Mouse (Mus musculus) embryo, embryonic 11 days (tissue): ENCODE results near the gene Krt2.
A peak's percentile ranks its signal among the peaks of the same experiment; 100 is the strongest.

Experiments
- DNase-seq: peaks from one replicate; pipeline ENCODE4 v3.0.0-alpha.2; 2015

The Krt2 gene

DNA sequence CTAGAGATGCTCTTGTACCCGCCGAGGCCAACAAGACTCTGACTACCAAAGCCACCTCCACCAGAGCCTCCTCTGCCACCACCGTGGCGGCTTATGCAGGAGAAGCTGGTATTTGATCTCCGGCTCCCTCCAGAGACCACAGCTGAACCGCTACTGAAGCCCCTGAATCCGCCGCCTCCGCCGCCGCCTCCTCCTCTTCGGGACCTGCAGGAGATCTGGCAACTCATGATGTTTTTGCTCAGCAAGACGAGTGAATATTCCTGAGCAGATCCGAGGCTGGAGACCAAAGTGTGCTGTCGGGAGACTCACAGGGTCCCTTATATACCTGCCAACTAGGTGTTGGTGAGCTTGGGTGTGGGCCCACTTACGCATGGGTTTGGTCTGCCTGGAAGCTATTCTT, at the start of gene Krt2:
Gene Krt2 (minus strand): TSS at position 295 of the 400 bp plus-strand sequence.
- DNase-seq = no peak

DNA sequence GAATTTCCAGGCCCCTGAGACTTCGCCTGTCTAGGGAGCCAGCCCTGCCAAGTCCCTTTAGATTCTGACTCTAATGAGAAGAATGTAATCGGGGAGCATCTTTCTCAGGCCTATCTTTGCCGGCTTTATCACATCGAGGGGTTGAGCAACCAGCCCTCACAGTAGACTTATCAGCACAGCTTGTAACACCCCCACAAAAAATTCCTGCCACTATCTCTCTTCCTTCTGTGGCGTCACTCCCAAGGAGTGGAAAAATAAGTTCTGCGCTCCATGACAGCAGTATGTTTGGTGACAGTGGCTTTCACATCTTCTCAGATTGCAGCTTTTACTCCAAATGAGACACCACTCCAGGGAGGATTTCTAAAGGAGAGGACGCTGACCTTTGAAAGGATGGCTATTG, 48.8 kb upstream of the Krt2 start:
- DNase-seq = no peak

DNA sequence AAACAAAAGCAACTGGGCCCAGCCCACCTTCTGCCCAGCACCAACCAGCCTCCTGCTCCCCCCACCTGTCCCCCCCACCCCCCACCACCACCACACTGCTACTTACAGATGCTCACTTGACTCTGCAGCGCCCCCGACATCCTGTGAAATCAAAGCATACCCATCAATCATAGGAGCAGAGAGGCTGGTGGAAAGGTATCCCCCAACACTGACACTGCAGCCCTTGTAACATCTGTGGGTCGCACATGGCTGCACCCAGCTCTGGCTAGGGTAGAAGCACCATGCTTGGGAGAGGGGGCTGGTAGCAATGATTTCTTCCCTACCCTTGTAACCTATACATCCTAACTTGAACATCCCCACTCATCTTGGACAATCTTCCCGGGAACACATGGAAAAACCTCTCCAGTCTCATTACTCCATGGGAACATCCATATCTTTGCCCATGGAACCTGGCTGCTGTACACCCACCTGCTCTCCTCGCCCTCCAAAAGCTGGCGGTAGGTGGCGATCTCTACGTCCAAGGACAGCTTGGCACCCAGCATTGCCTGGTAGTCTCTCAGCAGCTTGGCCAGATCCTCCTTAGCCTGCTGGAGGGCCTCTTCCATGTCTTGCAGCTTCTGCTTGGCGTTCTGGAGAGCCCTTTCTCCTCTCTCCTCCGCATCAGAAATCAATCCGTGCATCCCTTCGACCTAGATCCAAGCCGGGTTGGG, 42.6 kb upstream of the Krt2 start:
- DNase-seq = peak; percentile 18

DNA sequence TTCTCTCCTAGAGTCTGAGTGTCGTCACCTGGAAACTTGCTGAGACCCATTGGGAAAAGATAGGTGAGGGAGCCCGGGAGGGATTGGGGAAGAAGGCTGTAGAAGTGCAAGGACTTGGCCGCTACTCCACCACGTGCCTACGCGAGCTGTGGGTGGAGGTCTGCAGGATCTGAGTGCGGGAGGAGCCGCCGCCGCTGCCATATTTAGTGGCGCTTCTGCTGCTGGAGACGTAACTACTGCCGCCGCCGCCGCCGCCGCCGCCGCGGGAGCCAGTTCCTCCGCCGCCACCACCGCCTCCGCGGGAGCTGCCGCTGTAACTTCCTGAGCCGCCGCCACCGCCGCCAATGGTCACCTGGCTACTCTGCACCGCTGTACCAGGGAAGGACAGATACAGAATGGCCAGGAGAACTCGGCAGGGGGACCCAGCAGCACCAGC, 41.8 kb upstream of the Krt2 start:
- peak; percentile 71 for DNase-seq

DNA sequence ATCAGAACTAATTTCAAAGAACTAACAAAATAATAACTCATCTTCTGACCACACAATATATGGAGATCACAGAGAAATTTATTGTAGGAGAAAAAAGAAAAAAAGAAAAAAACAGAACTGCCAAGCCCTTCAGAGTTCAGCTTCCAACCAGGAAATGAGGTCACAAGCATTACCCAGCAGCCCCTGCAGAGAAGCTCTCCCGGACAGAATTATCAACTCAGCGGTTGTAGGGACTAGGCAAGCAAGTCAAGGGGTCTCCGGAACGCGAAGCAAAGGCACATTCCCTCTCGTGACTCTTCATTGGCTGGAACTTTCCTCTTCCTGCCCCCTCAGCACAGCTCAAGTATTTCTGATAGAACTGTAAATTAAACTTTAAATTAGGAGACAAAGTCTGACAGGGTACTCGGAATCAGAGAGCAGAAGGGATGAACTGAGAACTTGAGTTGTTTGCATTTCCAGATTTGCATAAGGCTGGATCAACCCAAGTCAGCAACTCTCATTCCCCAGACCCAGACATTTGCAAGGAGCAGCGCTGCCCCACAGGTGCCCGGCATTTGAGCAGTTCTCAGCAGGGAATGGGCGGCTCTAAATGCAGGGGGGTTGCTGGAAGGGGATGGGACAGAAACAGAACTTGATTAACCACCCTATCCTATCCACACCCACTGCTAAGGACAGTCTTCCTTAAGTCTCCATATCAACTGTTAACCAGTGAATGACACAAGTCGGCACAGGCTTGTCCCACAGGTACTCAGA, 40.9 kb upstream of the Krt2 start:
- peak; percentile 29 for DNase-seq

DNA sequence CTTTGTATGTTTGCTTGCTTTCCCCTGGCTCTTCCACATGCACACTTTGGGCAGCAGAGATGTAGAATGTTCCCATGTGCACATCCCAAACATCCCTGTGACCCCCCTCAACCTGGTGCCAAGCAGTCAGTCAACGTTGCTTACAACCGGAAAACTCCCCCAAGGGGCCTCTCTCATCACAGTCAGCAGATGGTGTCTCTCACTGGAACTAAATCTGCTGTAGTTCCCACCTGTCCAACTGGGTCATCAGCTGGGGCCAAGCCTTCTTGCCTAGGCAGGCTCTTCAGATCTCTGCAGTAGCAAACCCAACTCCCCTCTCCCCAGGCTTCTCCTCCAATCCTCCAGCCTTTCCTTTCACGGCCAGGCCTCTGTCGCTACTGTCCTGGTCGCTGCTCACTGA, 38.7 kb upstream of the Krt2 start:
- DNase-seq = no peak

DNA sequence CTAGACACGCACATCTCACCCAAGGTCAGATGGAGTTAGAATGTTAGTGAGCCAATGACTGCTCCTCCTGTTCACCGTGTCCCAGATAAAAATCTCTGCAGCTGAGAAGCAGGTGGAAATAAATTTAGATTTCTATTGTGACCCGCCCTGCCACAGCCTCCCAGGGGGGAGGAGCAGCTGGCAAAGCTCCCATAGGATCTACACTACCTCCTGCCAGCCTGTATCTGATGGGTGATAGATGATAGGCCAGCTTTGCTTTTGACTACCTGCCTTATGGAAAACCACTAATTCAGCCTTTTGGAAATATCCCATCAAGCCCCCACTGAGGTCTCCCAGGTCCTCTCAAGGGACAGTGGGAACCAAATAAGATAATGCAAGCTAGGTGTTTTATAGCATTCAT, 37.8 kb upstream of the Krt2 start:
- DNase-seq = no peak

DNA sequence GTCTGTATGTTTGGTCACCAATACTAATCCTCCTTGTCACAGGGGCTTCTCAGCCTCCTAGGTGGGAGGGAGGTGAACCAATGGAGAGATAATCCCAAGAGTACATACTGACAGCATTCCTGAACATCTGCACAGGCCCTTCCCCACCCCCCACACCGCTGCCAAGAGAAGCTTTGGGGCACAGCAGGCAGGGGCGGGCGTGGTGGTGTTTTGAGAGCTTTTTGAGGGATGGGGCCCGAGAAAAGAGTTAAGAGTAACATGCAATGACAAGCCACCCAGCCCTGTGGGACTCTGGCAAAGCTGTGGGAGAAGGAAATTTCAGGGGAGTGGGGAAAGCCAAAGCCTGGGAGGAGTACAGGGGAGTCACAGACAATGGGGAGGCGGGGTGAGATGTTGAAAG, 36.3 kb upstream of the Krt2 start:
- no peak for DNase-seq

DNA sequence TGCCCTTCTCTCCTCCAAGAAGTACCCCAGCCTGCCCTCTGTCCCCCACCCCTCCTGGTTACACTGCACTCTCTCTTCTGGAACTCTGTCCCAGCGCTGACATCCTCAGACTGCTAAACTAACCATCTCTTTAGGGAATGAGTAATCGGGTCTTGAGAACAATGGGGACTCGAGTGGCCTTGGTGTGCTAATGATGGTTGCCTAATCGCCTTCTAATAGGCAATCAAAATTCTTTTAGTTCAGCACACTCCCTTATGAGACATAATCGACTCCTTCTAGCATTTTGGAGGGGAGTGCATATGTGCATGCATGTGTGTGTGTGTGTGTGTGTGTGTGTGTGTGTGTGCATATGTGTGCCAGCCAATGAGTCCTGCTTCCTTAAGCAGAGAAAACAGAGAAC, 34.6 kb upstream of the Krt2 start:
- DNase-seq = no peak

DNA sequence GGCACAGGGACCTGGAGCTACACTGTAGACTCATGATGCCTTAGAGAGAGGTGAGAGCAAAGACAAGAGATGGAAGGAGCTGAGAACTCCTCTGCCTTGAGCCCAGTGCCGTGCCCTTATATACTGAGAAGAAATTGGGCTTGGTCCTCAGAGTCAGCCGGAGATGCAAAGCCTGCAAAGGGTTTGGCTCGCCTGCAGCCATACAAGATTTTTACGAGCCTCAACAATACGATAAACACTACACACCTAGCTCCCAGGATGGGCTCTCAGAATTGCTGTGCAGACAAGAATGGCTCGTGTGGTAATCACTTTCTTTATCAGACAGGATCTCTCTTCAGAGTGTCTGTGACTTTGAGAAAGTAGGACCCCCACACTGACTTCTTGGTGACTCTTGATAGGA, 32.7 kb upstream of the Krt2 start, which contains the start of gene Krt1:
Gene Krt1 (minus strand): TSS at position 101 of the 400 bp plus-strand sequence.
- no peak for DNase-seq

DNA sequence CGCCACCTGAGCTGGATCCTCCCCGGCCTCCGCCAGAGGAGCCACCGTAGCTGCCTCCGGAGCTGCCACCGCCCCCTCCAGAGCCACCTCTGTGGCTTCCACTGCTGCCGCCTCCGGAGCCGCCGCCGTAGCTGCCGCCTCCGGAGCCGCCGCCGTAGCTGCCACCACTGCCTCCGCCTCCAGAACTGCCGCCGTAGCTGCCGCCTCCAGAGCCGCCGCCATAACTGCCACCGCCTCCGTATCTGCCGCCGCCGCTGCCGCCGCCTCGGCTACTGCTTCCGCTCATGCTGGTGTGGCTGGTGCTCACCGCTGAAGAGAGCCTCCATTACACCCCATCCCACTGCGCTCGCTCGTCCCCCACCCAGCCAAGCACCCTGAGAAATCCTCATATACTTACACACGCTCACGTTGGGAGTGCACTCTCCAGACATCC, 28.0 kb upstream of the Krt2 start:
- peak; percentile 70 for DNase-seq

DNA sequence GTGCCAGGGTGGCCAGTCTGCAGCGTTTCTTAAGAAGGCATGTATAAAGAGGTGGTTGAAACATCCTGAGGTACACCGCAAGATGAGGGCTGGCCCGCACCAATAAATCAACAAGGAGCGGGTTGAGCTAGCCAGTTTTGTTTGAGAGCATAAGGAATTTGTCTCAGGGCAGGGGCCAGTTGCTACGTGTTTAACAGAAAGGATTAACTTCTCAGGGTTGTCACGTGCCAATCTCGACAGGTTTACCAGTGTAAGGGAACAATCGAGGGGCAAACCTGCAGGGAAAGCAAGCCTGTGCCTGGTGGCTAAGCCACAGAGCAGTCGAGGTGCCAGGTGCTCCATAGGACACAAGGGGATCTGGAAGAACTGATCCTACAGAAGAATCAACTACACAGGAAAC, 25.2 kb upstream of the Krt2 start:
- no peak for DNase-seq

DNA sequence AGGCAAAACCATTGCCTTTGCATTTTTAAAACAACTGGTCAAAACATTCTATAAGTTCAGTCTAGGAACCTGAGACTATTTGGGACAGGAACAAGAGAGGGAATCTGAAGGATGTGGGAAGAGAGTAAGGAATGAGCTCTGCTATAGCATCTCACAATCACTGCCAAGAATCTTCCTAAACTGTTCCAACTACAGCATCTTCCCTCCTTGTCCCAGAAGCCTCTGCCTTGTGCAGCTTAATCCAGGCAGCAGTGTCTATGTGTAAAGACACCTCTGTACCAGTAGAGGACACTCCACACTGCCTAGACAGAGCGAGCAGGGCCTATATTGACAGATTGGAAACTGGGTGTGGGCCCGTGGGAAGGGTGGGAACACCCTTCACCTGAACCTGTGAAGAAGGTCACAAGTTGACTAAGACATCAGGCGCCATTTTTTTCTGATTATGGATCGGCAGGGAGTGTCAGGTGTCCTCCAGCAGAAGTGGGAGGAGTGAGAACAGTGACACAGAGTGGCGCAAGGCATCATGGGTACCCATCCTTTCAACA, 16.9 kb upstream of the Krt2 start:
- DNase-seq = no peak

DNA sequence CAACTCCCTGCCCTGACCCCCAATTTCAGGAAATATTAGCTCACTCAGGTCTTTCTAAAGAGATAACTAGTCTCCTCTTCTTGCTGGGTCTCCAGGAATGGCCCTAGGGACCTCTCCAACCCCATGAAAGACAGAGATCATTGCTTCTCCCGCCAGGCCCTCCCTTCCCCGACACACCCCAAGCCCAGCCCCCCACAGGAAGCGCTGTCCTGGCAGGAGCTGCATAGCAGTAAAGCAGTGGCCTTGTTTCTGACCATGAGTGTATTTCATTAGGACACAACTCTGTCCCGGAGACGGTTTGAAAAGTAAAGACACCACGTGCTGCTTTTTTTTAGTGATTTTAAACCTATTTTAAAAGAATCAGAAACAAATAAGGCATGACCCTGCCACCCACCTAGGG, 15.2 kb upstream of the Krt2 start:
- no peak for DNase-seq

DNA sequence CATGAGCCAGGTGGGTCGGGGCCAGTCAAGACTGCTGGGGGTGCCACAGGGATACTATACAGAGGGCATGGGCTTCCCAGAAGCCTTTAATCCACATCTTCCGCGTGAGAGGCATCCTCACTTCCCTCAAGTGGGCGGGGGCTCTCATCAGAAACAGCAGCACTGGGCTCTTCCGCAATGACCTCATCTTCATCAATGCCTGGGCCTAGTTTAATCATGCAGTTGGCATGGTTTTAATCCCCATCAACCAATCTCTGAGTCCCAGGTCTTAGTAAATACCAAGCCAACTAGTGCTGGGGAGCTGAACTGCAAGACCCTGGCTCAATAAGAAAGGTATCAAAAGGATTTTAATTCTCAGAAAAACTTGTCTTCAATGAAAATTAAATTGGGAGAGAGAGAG, 11.5 kb upstream of the Krt2 start:
- no peak for DNase-seq

DNA sequence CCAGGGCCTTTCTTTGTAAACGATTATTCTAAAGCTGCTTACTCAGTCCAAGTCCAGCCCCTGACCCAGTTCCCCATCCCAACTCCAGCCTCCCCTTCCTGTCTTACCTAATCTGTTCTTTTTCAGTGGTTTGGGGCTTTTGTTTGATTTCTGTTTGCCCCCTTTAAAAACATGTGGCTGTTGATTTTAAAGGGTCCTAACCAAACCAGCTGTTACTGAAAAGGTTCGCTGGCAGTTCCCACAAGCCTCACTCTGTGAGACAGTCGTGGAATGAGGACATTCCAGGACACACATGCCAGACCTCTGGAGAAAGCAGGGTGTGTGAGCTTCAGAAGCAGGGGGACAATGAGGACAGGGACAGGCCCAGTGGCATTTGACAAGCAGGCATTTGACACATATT, 3.8 kb upstream of the Krt2 start:
- no peak for DNase-seq

DNA sequence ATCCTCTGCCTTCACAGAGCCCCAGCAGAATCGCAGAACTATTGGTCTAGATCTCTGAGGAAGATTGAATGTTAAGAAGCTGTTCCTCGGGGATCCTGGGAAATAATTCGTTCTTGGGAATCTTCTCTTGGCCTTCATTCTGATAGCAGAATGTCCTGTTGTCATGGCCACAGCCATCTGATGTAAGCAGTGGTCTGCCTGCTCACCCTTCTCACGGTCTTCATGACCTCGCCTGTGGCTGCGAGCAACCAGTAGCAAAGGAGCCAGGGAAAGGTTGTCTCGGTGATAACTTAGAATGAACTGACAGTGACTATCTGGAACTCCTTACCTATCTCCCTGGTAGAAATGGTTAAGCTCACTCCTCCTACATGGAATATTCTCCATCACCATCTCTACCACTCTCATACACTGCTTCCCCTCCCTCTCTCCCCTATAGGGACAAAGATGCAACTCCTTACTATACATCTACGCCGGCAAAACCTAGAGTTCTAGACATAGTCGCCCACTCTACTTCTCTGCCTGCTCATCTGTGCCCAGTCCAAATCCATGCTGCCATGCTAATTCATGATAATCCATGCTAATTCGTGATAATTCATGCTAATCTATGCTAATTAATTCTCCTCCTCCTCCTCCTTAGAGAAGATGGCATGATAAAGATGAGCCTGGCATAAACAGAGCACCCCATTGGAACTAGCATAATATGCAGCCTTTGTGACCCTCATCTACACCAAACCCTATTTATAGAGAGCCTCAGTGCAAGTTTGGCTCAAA, 14.7 kb downstream of the Krt2 start:
- DNase-seq = no peak

DNA sequence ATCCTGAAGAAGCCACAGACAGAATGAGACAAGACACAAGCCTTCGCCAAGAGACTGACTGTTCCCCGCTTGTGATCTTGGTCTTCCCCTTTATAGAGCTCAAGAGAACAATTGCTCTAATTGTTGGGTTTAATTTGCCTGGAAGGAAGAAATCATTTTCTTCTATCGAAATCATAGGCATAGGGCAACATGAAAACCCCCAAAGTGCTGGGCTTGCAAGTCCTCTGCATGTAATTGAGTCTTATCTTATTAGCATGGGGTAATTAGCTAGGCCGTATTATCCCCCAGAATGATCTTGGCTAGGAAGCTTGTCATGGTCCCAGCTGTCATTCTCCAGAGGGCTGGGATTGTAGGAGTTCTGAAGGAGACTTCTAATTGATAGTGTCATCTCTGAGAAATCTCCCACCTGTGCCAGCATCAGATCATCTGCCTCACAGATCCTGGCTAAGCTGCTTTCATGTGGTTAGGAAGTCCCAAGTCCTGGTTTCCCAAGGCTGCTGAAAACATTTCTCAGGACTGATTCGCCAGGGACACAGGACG, 15.6 kb downstream of the Krt2 start, which contains the start of gene Krt73:
Gene Krt73 (minus strand): TSS at position 51 of the 540 bp plus-strand sequence.
- DNase-seq = no peak

DNA sequence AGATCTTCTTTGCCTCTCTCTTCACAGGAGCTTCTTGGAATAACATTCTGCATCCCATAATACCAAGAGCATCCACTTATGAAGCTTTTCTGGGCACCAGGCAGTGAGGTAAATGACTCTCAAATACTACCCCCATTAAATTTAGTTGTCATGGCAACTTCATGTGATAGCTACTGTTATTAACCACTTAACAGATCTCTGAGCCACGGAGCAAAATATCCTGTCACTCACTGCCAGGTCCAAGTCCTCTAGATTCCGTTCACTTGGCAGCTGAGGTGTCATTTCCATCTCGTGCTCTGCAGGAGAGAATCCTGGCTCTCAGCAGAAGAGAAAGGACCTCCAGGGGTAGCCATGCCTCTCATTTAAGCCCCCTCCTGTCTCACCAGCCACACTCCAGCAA, 27.1 kb downstream of the Krt2 start:
- no peak for DNase-seq

DNA sequence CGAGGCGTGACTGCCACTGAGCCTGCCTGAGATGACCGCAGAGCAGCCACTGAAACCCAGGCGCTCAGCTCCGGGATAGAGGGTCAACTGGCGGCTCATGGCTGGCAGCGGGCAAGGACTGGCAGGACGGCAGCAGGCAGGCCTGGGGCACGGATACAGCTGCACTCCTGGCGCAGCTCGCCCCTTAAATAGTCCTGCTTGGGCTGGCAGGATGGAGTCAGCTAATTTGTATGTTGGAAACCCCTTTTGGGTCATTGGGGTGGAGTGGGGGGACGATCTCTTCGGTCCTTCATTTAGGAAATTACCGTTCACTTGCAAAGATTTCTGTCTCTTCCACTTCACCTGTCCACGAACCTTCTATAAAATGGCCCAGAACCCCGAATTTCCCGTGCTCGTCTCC, 31.6 kb downstream of the Krt2 start, which contains the start of gene Krt72:
Gene Krt72 (minus strand): TSS at position 101 of the 400 bp plus-strand sequence.
- DNase-seq = no peak

DNA sequence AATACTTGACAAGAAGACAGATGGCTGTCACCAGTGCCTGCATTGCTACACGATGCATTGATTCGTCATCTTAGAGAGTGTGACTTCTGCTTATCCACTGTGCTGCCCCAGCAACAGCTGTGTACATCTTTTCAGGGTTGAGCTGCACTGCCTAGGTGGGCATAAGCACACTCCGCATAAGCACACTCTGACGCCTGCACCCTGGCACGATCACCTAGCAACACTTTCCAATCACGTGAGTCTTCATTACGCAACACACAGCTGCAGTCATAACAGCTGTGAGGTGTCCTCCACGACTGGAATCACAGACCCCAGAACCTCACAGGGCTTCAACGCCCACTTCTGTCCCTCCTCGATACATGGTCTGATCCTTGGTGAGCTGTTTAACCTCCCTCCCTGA, 44.5 kb downstream of the Krt2 start:
- DNase-seq = no peak

DNA sequence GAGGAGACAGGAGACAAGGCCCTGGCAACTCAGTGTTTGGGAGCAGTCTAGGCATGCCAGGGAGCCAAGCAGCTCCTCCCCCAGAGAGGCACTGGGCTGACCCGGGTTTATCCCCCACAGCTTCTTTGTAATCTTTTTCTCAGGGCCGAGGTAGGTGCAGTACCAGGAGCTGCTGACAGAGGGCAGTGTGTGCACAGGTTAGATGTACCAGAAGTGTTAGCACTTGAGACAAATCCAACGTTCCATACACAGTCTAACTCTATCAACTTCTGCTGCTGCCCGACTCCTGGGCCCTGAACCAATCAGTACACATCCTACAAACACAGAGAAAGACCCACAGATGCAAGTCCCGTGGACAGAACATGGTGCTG, 45.3 kb downstream of the Krt2 start:
- DNase-seq = peak; percentile 83
